Mouse (Mus musculus): ENCODE measurements around the gene Dennd5a. TPM values are rescaled to one million over a fixed set of nuclear protein-coding genes. Genes with fewer than 3 reads are reported as not detected.

Dennd5a gene
- polyA plus RNA-seq, 1 experiment from 2014 or later = 6.7 TPM

- no peak for ATAC-seq (ENCODE audit: low read depth)
- peaks cover 2% of the 10 kb centered on the region; the same call in 1 of the 2 replicates for H3K27me3 ChIP-seq
- WGBS (ENCODE audit: insufficient replicate concordance) = 69% methylated on average over 4 of the region's 4 CpGs
- H3K36me3 ChIP-seq = no peaks in the 10 kb centered on the region
- no peak for DNase-seq
- no peak overlapping the region for H3K9ac ChIP-seq
- no peak overlapping the region for H3K4me2 ChIP-seq
- H3K4me1 ChIP-seq (replicated peaks) = peaks cover 28% of the 10 kb centered on the region
- H3K4me3 ChIP-seq (replicated peaks) = no peak overlapping the region
- no peak overlapping the region for H3K27ac ChIP-seq
- H3K9me3 ChIP-seq (replicated peaks) = peaks cover 4% of the 10 kb centered on the region; the same call in 1 of the 2 replicates
These were observed 2.3 kb upstream of the Dennd5a start for GRCm38 (mm10) chr7:109962596-109962995.

- ATAC-seq (ENCODE audit: low read depth) (no peak), DNase-seq (no peak)
- no peaks in the 10 kb centered on the region for H3K36me3 ChIP-seq
- H3K4me1 ChIP-seq (replicated peaks) = peaks cover 38% of the 10 kb centered on the region
- WGBS (ENCODE audit: insufficient replicate concordance) = 80% methylated on average over 2 of the region's 2 CpGs
- no peak overlapping the region for H3K9ac ChIP-seq
- no peak overlapping the region for H3K4me2 ChIP-seq
- no peak overlapping the region for H3K27ac ChIP-seq
- no peak overlapping the region for H3K4me3 ChIP-seq (replicated peaks)
- peaks cover 2% of the 10 kb centered on the region; the same call in 1 of the 2 replicates for H3K27me3 ChIP-seq
- peaks cover 4% of the 10 kb centered on the region; the same call in 1 of the 2 replicates for H3K9me3 ChIP-seq (replicated peaks)
These were observed 1.3 kb upstream of the Dennd5a start for GRCm38 (mm10) chr7:109961570-109961969.

- no peak for DNase-seq
- Histone ChIP-seq H3K36me3 (no peaks in the 10 kb centered on the region), H3K9ac (peak overlapping the region; percentile 90), H3K27ac (peak overlapping the region; percentile 69), H3K9me3 (replicated peaks) (peaks cover 4% of the 10 kb centered on the region; the same call in 1 of the 2 replicates), H3K4me1 (replicated peaks) (peaks cover 44% of the 10 kb centered on the region), H3K4me2 (peak overlapping the region; percentile 77), H3K4me3 (replicated peaks) (peak overlapping the region; percentile 84), H3K27me3 (peaks cover 2% of the 10 kb centered on the region; the same call in 1 of the 2 replicates)
- 11% methylated on average over 13 of the region's 13 CpGs for WGBS (ENCODE audit: insufficient replicate concordance)
- no peak for ATAC-seq (ENCODE audit: low read depth)
These were observed 414 bp upstream of the Dennd5a start for GRCm38 (mm10) chr7:109960613-109961154.

GRCm38 (mm10) chr7:109958843-109959715 is 1.2 kb downstream of the Dennd5a start:
- Histone ChIP-seq H3K9me3 (replicated peaks) (peaks cover 4% of the 10 kb centered on the region; the same call in 1 of the 2 replicates), H3K4me1 (replicated peaks) (peaks cover 57% of the 10 kb centered on the region), H3K9ac (peak overlapping the region; percentile 90), H3K4me2 (peak overlapping the region; percentile 77), H3K36me3 (no peaks in the 10 kb centered on the region), H3K27ac (peak overlapping the region; percentile 69), H3K27me3 (peaks cover 2% of the 10 kb centered on the region; the same call in 1 of the 2 replicates), H3K4me3 (replicated peaks) (peak overlapping the region; percentile 84)
- DNase-seq (peak; percentile 9), ATAC-seq (ENCODE audit: low read depth) (peak; percentile 35; the same call in 1 of the 2 replicates)
- 5% methylated on average over 18 of the region's 18 CpGs for WGBS (ENCODE audit: insufficient replicate concordance)

DNA sequence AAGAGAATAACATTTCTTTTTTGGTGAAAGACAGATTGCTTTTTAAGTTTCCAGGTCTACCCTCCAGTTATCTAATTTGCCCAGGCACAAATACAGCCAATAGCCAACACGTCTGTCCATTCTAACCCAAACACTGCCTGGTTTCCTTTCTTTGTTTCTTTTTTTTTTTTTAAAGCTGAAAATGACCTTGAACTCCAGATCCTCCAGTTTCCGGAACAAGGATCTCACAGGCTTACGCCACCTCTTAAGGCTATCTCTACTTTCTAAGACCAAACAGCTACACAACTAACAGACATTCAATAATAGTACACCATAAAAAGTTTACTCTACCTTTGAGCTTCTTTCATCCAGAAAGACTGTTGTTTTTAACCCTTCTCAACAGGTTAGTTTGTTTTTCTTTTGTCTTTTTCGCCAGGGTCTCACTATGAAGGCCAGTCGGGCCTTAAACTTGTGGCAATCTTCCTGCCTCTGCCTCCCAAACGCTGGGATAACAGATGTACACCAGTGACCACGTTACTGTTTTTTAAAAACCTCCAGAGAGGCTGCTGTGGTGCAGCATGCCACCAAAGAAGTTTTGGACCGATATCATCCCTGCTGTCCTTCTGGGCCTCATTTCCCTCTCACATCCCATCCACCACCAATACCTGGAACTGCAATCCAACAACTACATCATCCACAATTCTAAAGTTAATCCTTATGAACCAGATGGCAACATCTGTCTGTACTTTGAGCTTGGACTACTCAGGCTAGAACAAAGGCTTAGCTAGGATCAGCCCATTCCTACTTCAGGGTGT is 2.1 kb downstream of the Dennd5a start:
- peaks cover 57% of the 10 kb centered on the region for H3K4me1 ChIP-seq (replicated peaks)
- peak overlapping the region; percentile 84 for H3K4me3 ChIP-seq (replicated peaks)
- no peaks in the 10 kb centered on the region for H3K36me3 ChIP-seq
- ATAC-seq (ENCODE audit: low read depth) = no peak
- peak overlapping the region; percentile 77 for H3K4me2 ChIP-seq
- no peak for DNase-seq
- no peaks in the 10 kb centered on the region for H3K9me3 ChIP-seq (replicated peaks)
- H3K9ac ChIP-seq = peak overlapping the region; percentile 90; the same call in 1 of the 2 replicates
- H3K27ac ChIP-seq = no peak overlapping the region
- H3K27me3 ChIP-seq = peaks cover 2% of the 10 kb centered on the region; the same call in 1 of the 2 replicates
- WGBS (ENCODE audit: insufficient replicate concordance) = 57% methylated on average over 8 of the region's 8 CpGs

GRCm38 (mm10) chr7:109954622-109955401 is 5.5 kb downstream of the Dennd5a start:
- H3K4me2 ChIP-seq = no peak overlapping the region
- no peak overlapping the region for H3K9ac ChIP-seq
- H3K27me3 ChIP-seq = no peaks in the 10 kb centered on the region
- H3K27ac ChIP-seq = no peak overlapping the region
- no peak for ATAC-seq (ENCODE audit: low read depth)
- no peak for DNase-seq
- WGBS (ENCODE audit: insufficient replicate concordance) = 58% methylated on average over 6 of the region's 6 CpGs
- no peak overlapping the region for H3K4me3 ChIP-seq (replicated peaks)
- H3K4me1 ChIP-seq (replicated peaks) = peaks cover 50% of the 10 kb centered on the region
- no peaks in the 10 kb centered on the region for H3K36me3 ChIP-seq
- no peaks in the 10 kb centered on the region for H3K9me3 ChIP-seq (replicated peaks)

GRCm38 (mm10) chr7:109951297-109951696 is 9.0 kb downstream of the Dennd5a start:
- H3K4me3 ChIP-seq (replicated peaks) = no peak overlapping the region
- H3K4me2 ChIP-seq = no peak overlapping the region
- no peaks in the 10 kb centered on the region for H3K36me3 ChIP-seq
- H3K27ac ChIP-seq = no peak overlapping the region
- no peak for DNase-seq
- 57% methylated on average over 4 of the region's 4 CpGs for WGBS (ENCODE audit: insufficient replicate concordance)
- H3K27me3 ChIP-seq = no peaks in the 10 kb centered on the region
- peaks cover 18% of the 10 kb centered on the region for H3K4me1 ChIP-seq (replicated peaks)
- ATAC-seq (ENCODE audit: low read depth) = no peak
- H3K9me3 ChIP-seq (replicated peaks) = no peaks in the 10 kb centered on the region
- H3K9ac ChIP-seq = no peak overlapping the region

DNA sequence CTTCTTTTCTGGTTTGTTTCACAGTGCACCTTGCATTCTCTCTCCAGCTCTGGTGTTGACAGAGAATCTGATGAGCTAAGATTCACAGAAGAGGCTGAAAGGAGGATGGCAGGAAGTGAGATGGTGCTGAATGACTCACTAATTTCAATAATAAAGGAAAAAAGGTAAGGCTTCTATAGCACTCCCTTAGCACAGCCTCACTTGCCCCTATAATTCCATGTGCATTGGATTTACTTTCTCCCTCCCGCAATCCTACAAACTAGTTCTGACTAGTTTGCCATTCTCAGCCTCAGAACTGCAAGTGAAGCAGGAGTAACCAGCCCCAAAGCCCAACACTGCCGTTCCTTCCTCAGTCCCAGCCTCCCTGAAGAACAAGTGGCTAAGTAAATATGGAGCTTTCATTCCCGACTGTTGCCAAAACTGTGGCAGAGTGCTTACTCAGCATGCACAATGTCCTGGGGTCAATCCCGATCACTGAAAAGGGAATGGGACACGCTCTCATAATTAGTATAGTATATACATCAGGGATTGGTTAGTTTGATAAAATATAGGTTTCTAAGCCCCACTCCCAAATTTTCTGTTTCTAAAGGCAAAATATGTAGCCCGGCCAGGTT is 15.7 kb downstream of the Dennd5a start:
- H3K4me2 ChIP-seq = no peak overlapping the region
- no peaks in the 10 kb centered on the region for H3K36me3 ChIP-seq
- no peaks in the 10 kb centered on the region for H3K27me3 ChIP-seq
- 72% methylated on average over 6 of the region's 6 CpGs for WGBS (ENCODE audit: insufficient replicate concordance)
- H3K9me3 ChIP-seq (replicated peaks) = no peaks in the 10 kb centered on the region
- H3K9ac ChIP-seq = no peak overlapping the region
- H3K27ac ChIP-seq = no peak overlapping the region
- DNase-seq = no peak
- H3K4me1 ChIP-seq (replicated peaks) = peaks cover 5% of the 10 kb centered on the region
- no peak overlapping the region for H3K4me3 ChIP-seq (replicated peaks)
- ATAC-seq (ENCODE audit: low read depth) = no peak

DNA sequence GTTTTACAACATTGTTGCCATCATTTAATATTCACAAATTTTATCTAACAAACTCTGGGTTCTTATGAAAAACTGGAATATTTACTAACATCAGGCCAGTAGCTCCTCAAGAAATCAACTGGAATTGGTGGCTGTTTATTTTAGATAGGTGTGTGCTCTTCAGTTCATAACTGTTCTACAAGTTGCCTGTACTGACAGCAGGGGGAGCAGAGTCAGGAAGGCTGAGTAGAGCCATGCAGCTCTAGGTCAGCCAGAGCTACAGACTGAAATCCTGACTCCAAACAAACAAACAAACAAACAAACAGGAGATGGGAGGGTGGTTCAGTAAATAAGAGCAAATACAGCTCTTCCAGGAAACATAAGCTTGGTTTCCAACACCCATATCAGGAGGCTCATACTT is 30.6 kb downstream of the Dennd5a start:
- H3K4me1 ChIP-seq (replicated peaks) = no peaks in the 10 kb centered on the region

GRCm38 (mm10) chr7:109928365-109928764 is 31.9 kb downstream of the Dennd5a start:
- Histone ChIP-seq H3K4me1 (replicated peaks) (0 out of 2 replicates have a peak, but pooled peaks cover 6% of the 10 kb centered on the region), H3K9ac (no peak overlapping the region), H3K4me2 (no peak overlapping the region), H3K36me3 (peaks cover 13% of the 10 kb centered on the region), H3K27ac (no peak overlapping the region), H3K9me3 (replicated peaks) (no peaks in the 10 kb centered on the region), H3K27me3 (no peaks in the 10 kb centered on the region), H3K4me3 (replicated peaks) (no peak overlapping the region)
- ATAC-seq (ENCODE audit: low read depth) (no peak), DNase-seq (no peak)
- WGBS (ENCODE audit: insufficient replicate concordance) = 81% methylated on average over 6 of the region's 6 CpGs

More for the DNA sequence above, 30.6 kb downstream of the Dennd5a start:
- DNase-seq (no peak), ATAC-seq (ENCODE audit: low read depth) (no peak)
- no peaks in the 10 kb centered on the region for H3K27me3 ChIP-seq
- H3K4me2 ChIP-seq = no peak overlapping the region
- no peak overlapping the region for H3K9ac ChIP-seq
- no peak overlapping the region for H3K4me3 ChIP-seq (replicated peaks)
- peaks cover 21% of the 10 kb centered on the region for H3K36me3 ChIP-seq
- H3K9me3 ChIP-seq (replicated peaks) = no peaks in the 10 kb centered on the region
- H3K27ac ChIP-seq = no peak overlapping the region
